Mouse (Mus musculus): Measurements from ENCODE around the gene Tmed10.

DNA sequence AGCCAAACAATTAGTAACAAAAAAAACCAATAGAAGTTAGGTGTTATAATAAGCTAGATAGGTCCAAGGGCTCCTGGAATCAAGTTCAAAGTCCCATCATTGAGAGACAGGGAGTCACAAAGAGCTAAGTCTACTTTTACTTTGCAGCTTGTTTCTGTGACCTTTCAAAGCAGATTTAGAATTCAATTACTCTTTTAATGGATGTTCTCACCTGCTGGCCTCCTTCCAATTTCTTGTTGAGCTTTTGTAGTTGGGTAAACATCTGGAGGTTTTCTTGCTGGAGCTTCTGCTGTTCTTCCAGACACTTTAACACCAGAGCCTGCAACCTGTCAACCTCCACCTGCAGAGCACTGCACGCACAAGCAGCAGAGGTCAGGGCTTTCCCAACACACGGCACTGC is 71.4 kb downstream of the Tmed10 start:
- TF ChIP-seq ZC3H11A (IDR thresholded peaks at IDR 0.05; ENCODE audit: borderline replicate concordance, low read depth, low read length) = no peak
- no peak for TF ChIP-seq CHD2 (IDR thresholded peaks at IDR 0.05; ENCODE audit: low read depth, low read length)
- TF ChIP-seq ZNF384 (IDR thresholded peaks at IDR 0.05; ENCODE audit: low read depth, low read length) = no peak
- TF ChIP-seq HCFC1 (IDR thresholded peaks at IDR 0.05; ENCODE audit: borderline replicate concordance, insufficient read depth, low read length) = no peak
- TF ChIP-seq MAFK (IDR thresholded peaks at IDR 0.05; ENCODE audit: insufficient read depth, low read depth, low read length) = no peak
